Mouse (Mus musculus) cerebellum, adult 11 months (tissue): Measurements from ENCODE around the gene Slc25a38.

Source experiments
- DNase-seq: peaks from one replicate; pipeline ENCODE4 v3.0.0; 2022

Gene Slc25a38

GRCm38 (mm10) chr9:120110211-120111018 is at the start of gene Slc25a38:
Gene Slc25a38 (plus strand): TSS chr9:120110374.
- DNase-seq, result peak; percentile 95

DNA sequence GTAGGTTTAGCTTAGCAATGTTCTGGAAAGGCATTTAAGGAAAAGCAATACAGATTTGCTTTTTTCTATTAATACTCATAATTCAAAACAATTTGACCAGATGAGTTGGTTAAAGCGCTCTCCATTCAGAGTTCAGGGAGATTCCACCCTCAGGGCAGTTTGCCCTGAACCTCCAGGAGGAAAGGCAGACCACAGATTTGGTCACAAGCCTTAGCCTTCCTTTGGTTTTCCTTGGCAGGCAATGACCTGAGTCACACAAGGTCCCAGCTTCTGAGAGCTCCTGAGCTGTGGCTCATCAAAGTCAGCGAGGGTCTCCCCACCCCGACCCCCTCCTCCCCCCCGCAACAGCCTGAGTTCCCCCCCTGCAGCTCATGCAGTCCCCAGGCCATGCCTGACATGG is 45.9 kb upstream of the Slc25a38 start:
- DNase-seq, result no peak

DNA sequence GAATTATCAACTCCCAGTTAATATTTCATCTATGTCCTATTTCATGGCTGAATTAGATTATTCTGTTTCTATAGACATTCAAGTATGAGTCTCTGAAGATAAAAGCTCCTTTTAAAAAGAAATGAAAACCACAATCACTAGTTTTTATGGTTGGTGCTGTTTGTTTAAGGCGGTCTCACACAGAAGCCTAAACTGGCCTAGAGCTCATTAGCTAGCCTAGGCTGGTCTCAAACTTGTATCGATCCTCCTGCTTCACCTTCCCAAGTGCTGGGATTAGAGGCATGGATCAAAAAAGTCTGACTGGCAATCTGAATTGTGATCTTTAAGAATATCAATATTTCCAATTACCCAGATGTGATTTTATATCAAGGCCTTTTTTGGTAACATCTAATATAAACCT is 42.6 kb upstream of the Slc25a38 start:
- no peak for DNase-seq

DNA sequence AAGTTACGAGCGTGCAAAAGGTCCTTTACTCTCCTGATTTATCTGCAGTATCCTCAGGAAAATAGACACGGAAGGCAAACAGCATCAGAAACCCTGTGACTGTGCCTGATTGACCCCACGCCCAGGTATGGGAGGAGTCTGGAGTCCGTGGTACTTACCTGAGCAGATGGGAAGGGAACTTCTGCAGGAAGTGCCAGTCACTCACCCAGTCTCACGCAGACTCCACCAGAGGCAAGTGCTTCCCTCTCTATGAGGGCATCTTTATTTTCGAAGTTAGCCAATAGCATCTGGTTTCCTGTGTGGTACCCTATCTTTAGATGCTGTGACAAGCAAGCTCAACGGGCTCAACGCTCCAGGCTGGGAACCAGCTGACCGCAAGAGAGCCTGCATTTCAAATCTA is 42.1 kb upstream of the Slc25a38 start:
- DNase-seq, result no peak

GRCm38 (mm10) chr9:120069779-120070178 is 40.4 kb upstream of the Slc25a38 start, which contains the start of gene Cx3cr1:
Gene Cx3cr1 (minus strand): TSS chr9:120069879.
- DNase-seq, result no peak

DNA sequence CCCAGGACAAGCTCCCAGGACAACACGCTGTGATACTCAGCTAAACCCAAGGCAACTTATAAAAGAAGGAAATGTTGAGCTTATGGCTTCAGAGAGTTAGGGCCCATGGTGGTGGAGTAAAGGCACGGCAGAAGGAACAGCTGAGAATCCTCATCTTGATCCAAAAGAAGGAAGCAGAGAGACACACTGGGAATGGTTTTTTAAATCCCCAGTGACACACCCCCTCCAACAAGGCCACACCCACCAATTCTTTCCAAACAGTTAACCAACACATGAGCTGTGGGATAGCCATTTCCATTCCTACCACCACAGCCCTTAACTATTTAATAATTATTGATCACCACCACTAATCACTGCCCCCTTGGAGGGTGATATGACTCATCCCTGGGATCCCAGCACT is 38.9 kb upstream of the Slc25a38 start:
- no peak for DNase-seq

DNA sequence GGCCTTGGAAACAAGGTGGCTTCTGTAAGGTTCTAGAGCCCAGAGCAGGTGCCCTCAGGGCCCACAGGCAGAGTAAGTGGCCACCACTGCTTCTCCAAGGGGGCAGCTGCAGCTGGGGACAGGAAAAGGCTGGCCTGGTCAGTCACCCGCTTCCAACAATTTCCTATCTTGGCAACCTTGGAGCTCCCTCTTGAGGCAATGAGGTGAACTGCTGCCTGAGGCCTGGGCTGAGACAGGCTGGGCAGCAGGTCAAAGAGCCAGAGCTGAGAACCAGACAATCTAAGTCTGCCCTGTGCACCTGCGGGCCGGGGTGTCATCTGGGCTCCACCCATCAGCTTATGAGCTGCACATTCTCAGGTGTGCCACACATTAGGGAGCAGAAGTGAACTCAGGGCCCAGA is 37.0 kb upstream of the Slc25a38 start:
- peak; percentile 69 for DNase-seq

GRCm38 (mm10) chr9:120074516-120074915 is 35.7 kb upstream of the Slc25a38 start:
- DNase-seq, result no peak

DNA sequence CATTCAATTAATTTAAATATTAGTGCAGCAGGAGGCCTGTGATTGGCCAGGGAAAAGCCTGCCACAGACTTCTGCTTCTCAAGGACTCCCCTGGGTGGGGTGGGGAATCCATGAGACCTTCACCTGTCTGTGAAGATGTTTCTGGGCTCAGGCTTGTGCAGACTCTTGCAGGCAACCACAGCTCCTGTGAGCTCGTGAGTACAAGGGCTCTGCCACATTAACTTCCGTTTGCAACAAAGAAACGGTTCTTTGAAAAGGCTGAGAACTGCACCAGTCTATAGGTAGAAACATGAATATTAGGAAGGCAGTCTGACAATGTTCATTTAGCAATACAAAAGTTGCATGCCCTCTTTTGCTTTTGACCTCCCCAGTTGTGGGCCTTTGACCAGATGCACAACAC is 31.9 kb upstream of the Slc25a38 start:
- no peak for DNase-seq

DNA sequence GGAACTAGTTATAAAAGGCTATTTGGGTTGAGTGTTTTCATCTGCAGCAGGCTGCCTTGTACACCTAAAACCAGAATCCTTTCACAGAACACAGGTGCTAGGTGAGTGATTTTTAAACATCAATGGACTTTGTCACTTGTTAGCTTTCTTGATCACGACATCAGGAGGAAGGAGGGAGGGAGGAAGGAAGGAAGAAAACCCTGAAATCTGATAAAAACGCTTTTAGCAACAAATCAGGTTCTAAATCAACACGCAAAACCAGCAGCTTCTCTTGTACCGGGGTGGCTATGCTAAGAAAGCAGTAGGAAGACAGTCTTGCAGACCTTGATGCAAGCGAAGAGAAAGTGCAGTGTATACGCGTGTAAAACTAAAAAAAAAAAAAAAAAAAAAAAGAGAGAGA is 30.3 kb upstream of the Slc25a38 start:
- no peak for DNase-seq

GRCm38 (mm10) chr9:120080546-120081108 is 29.5 kb upstream of the Slc25a38 start:
- no peak for DNase-seq

- DNase-seq, result no peak
Observed at GRCm38 (mm10) chr9:120081247-120081646, 28.9 kb upstream of the Slc25a38 start.

GRCm38 (mm10) chr9:120081967-120082366 is 28.2 kb upstream of the Slc25a38 start:
- no peak for DNase-seq

DNA sequence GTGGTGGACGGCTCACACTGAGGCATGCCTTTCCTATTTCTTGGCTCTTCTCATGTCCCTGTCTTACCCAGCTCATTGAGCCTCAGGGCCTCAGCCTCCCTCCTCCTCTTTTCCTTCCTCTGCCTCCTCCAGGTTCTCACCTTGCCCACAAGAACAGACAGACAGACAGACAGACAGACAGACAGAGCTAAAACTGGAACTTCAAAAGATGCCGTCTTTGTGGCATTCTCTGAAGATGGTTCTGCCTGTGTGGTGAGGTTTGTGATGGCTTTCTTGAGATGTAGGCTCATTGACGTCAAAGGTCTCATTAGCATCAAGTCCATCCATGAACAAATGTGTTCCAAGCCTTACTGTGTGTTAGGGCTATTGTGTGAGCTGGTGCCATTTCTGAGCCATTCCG is 27.5 kb upstream of the Slc25a38 start:
- no peak for DNase-seq

- no peak for DNase-seq
Observed at GRCm38 (mm10) chr9:120083158-120083894, 26.8 kb upstream of the Slc25a38 start.

- DNase-seq, result no peak
Observed at GRCm38 (mm10) chr9:120084406-120084805, 25.8 kb upstream of the Slc25a38 start.

DNA sequence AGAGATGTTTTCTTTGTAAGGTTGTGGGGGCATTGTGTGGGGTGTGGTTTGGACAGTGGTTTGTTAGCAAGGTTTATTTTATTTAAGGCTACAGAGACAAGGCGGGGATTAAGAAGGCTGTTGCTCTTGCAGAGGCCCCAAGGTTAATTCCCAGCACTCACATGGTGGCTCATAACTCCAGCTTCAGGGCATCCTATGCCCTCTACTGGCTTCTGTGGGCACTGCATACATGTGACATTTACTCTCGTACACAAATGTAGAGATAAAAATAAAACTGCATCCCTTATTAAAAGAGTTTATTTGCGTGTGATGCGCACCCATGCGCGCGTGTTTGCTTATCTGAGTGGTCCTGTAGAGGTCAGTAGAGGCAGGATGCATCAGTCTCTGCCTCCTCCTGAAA is 21.0 kb upstream of the Slc25a38 start:
- DNase-seq, result no peak

DNA sequence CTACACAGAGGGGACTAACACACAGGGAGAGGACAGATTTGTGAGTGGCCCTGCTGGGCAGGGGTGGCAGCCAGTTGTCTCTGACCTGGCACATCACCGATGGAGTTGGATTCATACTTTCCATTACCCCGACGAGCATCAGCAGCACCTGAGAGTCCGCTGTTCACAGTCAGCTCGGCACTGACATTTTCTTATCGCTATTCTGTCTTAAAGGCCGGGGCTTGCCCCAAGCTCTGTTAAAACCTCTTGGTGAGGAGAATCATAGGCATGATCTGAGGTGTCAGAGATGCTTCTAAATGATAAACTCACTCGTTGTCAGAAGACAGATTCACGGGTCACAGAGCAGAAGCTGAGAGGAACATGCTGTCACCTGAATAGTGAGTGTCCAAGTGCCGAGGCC is 19.1 kb upstream of the Slc25a38 start:
- DNase-seq, result no peak

- DNase-seq, result no peak
Observed at GRCm38 (mm10) chr9:120091696-120092238, 18.4 kb upstream of the Slc25a38 start, which contains the start of gene Ccr8. Gene Ccr8 (plus strand): TSS chr9:120092114.

GRCm38 (mm10) chr9:120093701-120094100 is 16.5 kb upstream of the Slc25a38 start:
- DNase-seq, result no peak

DNA sequence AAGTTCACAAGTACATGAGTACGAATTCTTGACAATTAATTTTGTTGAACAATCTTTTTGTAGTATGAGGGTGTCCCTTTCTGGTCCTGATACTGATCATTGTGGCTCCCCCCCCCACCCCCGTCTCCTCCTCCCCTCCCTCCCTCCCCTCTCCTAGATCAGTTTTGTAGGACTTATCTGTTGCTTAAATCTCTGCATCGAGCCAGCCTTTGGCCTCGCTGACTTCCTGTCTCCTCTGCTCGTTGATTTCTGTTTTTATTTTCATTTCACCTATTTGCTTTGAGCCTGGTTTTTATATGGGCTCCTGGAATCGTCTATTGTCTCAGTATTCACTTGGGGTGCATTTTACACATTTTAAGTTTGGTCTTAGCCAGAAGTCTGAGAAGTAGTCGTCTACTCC is 14.3 kb upstream of the Slc25a38 start:
- DNase-seq, result no peak

DNA sequence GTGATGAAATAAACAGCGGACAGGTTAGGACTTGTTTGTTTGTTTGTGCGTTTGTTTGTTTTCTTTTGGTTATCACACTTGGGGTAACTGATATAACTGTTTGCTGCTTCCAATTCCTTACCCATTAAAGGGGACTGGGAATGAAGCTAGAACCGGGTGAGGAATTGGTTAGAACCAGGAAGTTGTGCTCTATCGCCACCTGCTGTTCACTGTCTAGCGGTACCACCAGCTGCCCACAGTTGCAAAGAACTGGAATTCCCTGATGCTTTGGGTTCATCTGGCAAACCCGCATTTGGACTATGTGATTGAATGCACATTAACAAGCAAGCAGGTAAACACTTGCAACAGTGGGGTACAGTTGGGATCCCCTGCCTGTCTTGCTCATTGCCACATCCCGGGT is 11.5 kb upstream of the Slc25a38 start:
- peak; percentile 51 for DNase-seq

- no peak for DNase-seq
Observed at GRCm38 (mm10) chr9:120099304-120099703, 10.9 kb upstream of the Slc25a38 start.

- DNase-seq, result no peak
Observed at GRCm38 (mm10) chr9:120101165-120101564, 9.0 kb upstream of the Slc25a38 start.
